Mouse (Mus musculus) urinary bladder, postnatal 10 days (tissue): ENCODE measurements around the gene 1700030K09Rik.

ENCODE experiments used
- DNase-seq: peaks from one replicate; pipeline ENCODE4 v3.0.0; 2022; ENCODE audit warnings: low spot score

Gene 1700030K09Rik

DNA sequence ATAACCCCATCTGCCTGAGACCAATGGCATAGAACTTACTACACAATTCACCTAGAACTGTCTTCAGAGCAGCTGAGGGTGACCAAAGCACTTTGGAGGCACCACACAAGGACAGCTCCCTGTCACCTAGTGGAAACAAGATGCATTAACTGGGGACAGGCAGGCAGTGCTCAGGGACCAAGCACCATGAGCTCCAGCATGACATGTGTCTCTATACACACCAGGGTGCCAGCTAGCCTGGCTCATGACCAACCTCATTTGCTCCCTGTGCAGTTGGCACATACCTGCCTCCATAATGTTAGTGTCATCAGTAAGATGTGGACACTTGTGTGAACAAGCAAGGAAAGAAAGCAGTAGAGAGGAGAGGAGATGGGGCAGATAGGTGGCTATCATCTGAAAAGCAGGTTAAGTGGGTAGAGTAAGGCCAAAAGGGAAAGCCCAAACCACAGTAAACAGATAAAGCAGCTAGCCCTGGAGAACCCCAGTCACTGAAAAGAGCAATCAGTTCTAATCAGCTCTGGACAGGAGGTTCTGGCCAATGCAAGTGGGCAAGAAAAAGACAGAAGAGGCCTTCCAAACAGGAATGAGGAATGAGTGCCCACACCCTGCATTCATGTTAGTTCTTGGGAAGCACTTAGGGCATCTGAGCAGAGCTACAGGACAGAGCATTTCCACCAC, 61.1 kb downstream of the 1700030K09Rik start:
- DNase-seq = no peak

DNA sequence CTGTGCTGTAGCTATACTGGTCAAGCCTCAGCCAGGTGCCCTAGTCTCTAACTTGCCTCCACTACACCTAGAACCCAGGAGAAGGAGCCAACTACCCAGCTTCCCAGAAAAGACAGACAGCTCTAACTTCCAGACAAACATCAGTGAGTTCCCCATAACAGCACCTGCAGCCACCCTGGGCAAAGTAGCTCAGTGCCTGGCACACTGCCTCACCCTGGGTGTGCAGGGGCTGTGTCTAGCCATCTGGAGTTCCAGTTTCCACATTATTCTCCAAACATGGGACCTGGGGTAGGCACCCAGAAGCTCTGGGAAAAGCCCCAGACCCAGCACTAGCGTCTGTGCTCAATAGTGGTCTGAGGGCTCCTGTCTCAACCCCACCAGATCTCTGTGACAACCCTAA, 63.8 kb downstream of the 1700030K09Rik start:
- DNase-seq = no peak
